Mouse (Mus musculus) intestine, postnatal 0 days (tissue): Measurements from ENCODE around the gene Tox4. TPM values are rescaled to one million over a fixed set of nuclear protein-coding genes. Genes with fewer than 3 reads are reported as not detected.

Source experiments
- ATAC-seq: fragments of 200-750 bp; cut with Nextera tagmentation; 2 replicates; pipeline ENCODE4 v1.8.0; 2017; ENCODE audit warnings: mild to moderate bottlenecking, moderate TSS enrichment, moderate library complexity
- H3K27ac ChIP-seq: fragments of 300-500 bp; sonication (generic); 2 replicates; pipeline ENCODE4 v1.5.1; 2014; ENCODE audit warnings: mild to moderate bottlenecking, low read depth, low read length, moderate library complexity
- H3K27me3 ChIP-seq: fragments of 300-500 bp; sonication (generic); replicated peaks from 2 replicates; pipeline ENCODE4 v1.6.1; 2014; ENCODE audit warnings: low read length, mixed read lengths; ENCODE audit not compliant: control insufficient read depth, insufficient read depth
- H3K36me3 ChIP-seq: fragments of 300-500 bp; sonication (generic); 2 replicates; pipeline ENCODE4 v1.6.1; 2014; ENCODE audit warnings: mild to moderate bottlenecking, moderate library complexity; ENCODE audit not compliant: control insufficient read depth, insufficient read depth
- H3K4me1 ChIP-seq: fragments of 300-500 bp; sonication (generic); replicated peaks from 2 replicates; pipeline ENCODE4 v1.6.1; 2014; ENCODE audit warnings: antibody characterized with exemption, low read length, mixed read lengths; ENCODE audit not compliant: control insufficient read depth, insufficient read depth
- H3K4me2 ChIP-seq: fragments of 300-500 bp; sonication (generic); replicated peaks from 2 replicates; pipeline ENCODE4 v1.6.1; 2014; ENCODE audit warnings: low read depth, mild to moderate bottlenecking, moderate library complexity
- H3K4me3 ChIP-seq: fragments of 300-500 bp; sonication (generic); 2 replicates; pipeline ENCODE4 v1.5.1; 2014; ENCODE audit warnings: low read depth, low read length
- H3K9ac ChIP-seq: fragments of 300-500 bp; sonication (generic); 2 replicates; pipeline ENCODE4 v1.6.1; 2014; ENCODE audit warnings: mild to moderate bottlenecking, low read depth, low read length
- H3K9me3 ChIP-seq: fragments of 300-500 bp; sonication (generic); 2 replicates; pipeline ENCODE4 v1.6.1; 2016; ENCODE audit warnings: mixed run types; ENCODE audit not compliant: control insufficient read depth
- CTCF ChIP-seq: sonication (generic); IDR thresholded peaks from 2 replicates; pipeline ENCODE4 v1.5.1; 2016; ENCODE audit warnings: low read depth, mild to moderate bottlenecking, control low read depth, antibody characterized with exemption, moderate library complexity
- WGBS: fragments of 180-500 bp; shearing (Covaris S2); extraction: QIAGEN DNeasy Blood & Tissue Kit; methylation state at CpG from one replicate; pipeline ENCODE4 v1.1.7; 2014; 5-methylcytosine and 5-hydroxymethylcytosine counted together
- polyA plus RNA-seq: library from polyadenylated mRNA; unstranded; fragments of >200 nt; fragmentation: Nextera tagmentation; extraction: Ambion mirVana; gene quantifications from 2 replicates; pipeline ENCODE4 v1.2.1, GENCODE M21; 2015

The Tox4 gene
- polyA plus RNA-seq, 1 experiment from 2014 or later: 20.8 TPM

DNA sequence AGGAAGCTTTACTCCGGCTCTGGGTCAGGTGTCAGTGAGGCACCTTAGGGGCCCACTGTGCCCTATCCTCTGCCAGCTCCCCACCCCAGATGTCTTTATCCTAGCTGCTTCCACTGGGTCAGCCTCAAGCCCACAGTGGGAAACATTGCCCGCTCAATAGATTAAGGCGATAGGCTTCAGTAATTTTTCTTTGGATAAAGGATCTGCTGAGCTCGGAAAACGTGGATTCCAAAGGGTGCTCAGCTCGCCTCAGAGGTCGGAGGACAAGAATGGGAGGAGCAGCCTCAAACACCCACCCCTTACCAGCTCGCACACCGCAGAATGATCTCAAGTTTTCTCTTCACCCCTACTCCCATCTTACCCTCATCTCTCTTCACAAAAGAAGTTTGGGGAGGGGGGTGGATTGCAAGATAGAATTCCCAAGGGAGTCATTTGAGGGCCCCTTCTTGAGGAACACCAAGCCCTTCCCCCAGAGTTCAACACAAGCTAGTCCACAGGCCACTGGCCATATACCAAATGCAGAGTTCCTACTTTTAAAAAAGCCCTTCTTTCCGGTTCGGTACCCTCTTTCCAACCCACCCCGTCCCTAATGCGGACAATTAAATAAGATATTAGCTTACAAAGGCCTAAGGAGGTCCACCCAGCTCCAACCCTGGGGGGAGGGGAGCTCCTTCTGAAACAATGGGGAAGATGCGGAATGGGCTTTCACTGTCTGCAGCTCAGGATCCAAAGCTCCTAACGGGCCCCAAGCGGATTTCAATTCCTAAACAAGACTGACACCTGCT, 37.7 kb downstream of the Tox4 start:
- ATAC-seq: peak; percentile 58
- H3K9me3 ChIP-seq: no peaks in the 10 kb centered on the region
- TF ChIP-seq CTCF: no peak
- H3K4me2 ChIP-seq: peak overlapping the region; percentile 95
- H3K27me3 ChIP-seq: no peaks in the 10 kb centered on the region
- H3K36me3 ChIP-seq: peaks cover 9% of the 10 kb centered on the region
- H3K4me1 ChIP-seq: no peaks in the 10 kb centered on the region
- H3K4me3 ChIP-seq: peak overlapping the region; percentile 77
- 18% methylated on average over 16 of the region's 16 CpGs for WGBS
- peak overlapping the region; percentile 46; the same call in 1 of the 2 replicates for H3K27ac ChIP-seq
- peak overlapping the region; percentile 62 for H3K9ac ChIP-seq

DNA sequence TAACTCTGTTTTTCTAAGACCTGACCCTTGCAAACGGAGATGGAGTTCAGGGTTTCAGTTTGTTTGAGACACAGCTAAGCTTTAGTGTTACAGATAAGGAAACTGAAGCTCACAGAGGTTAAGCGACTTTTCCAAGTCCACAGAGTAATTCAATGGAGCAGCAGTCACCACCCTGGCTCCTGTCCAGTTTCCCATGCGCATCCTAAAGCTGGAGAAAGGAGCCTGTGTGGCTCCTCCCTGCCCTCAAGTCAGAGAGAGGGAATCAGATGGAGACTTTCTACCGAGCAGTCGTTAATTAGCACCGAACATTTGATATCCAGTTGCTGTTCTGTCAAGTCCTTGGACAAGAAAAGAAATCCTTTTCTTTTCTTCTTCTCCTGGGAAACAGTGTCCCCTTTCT, 40.4 kb downstream of the Tox4 start:
- ATAC-seq: no peak
- Histone ChIP-seq H3K36me3 (no peaks in the 10 kb centered on the region), H3K4me2 (no peak overlapping the region), H3K4me1 (no peaks in the 10 kb centered on the region), H3K9ac (no peak overlapping the region), H3K9me3 (no peaks in the 10 kb centered on the region), H3K27me3 (no peaks in the 10 kb centered on the region), H3K4me3 (no peak overlapping the region), H3K27ac (no peak overlapping the region)
- no peak for TF ChIP-seq CTCF
- 55% methylated on average over 6 of the region's 6 CpGs for WGBS

DNA sequence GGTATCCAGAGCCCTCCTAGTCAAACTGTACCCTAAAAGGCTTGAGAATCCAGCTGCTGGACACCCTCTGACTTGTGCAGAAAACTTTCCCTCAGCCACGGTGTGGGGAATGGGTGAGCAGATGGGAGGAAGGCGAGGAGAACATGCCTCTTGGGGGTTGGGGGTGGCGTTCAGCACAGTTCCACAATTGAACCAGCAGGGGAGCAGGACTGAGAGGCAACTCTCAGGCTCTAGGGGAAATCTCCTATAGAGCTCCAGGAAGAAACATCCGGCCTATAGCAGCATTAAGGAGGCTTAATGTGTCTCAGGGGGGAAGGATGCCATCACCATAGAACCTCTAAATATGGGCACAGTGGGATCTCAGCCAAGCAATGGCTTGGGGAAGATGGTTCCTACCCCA, 46.9 kb downstream of the Tox4 start:
- peak; percentile 54 for TF ChIP-seq CTCF
- ATAC-seq: 0 out of 2 replicates have a peak, but pooled peaks have one; percentile 33
- no peaks in the 10 kb centered on the region for H3K4me1 ChIP-seq
- H3K27me3 ChIP-seq: peaks cover 44% of the 10 kb centered on the region; the same call in 1 of the 2 replicates
- no peaks in the 10 kb centered on the region for H3K36me3 ChIP-seq
- no peak overlapping the region for H3K4me2 ChIP-seq
- H3K27ac ChIP-seq: no peak overlapping the region
- H3K9me3 ChIP-seq: no peaks in the 10 kb centered on the region
- WGBS: 18% methylated on average over 4 of the region's 4 CpGs
- H3K9ac ChIP-seq: no peak overlapping the region
- H3K4me3 ChIP-seq: no peak overlapping the region

DNA sequence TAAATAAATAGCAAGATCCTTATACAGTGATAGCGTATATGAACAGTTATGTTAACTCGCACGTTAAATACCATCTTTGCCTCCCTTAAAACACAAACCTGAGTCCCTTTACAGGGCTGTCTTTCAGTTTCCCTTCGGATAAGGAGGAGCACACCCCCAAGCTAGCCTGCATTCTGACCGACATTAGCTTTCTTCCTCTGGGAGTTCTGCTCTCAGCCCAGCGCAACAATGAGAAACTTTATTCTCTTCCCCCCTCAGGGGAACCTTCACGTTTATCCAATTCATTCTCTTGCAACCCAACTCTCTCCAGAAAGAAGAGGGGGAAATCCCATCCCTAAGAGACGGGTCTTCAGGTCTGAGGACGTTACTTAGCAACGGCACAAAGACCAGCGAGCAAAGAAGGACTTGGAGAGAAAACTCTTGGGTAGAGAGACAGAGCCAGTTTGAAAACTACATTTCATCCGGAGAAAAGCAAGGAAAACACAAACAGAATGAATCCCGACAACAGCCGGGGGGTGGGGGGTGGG, 48.5 kb downstream of the Tox4 start:
- ATAC-seq: no peak
- no peaks in the 10 kb centered on the region for H3K9me3 ChIP-seq
- 6% methylated on average over 14 of the region's 14 CpGs for WGBS
- H3K4me2 ChIP-seq: peak overlapping the region; percentile 57
- H3K4me1 ChIP-seq: no peaks in the 10 kb centered on the region
- H3K4me3 ChIP-seq: peak overlapping the region; percentile 33
- TF ChIP-seq CTCF: no peak
- H3K27me3 ChIP-seq: peaks cover 44% of the 10 kb centered on the region; the same call in 1 of the 2 replicates
- H3K9ac ChIP-seq: no peak overlapping the region
- H3K27ac ChIP-seq: no peak overlapping the region
- H3K36me3 ChIP-seq: no peaks in the 10 kb centered on the region

DNA sequence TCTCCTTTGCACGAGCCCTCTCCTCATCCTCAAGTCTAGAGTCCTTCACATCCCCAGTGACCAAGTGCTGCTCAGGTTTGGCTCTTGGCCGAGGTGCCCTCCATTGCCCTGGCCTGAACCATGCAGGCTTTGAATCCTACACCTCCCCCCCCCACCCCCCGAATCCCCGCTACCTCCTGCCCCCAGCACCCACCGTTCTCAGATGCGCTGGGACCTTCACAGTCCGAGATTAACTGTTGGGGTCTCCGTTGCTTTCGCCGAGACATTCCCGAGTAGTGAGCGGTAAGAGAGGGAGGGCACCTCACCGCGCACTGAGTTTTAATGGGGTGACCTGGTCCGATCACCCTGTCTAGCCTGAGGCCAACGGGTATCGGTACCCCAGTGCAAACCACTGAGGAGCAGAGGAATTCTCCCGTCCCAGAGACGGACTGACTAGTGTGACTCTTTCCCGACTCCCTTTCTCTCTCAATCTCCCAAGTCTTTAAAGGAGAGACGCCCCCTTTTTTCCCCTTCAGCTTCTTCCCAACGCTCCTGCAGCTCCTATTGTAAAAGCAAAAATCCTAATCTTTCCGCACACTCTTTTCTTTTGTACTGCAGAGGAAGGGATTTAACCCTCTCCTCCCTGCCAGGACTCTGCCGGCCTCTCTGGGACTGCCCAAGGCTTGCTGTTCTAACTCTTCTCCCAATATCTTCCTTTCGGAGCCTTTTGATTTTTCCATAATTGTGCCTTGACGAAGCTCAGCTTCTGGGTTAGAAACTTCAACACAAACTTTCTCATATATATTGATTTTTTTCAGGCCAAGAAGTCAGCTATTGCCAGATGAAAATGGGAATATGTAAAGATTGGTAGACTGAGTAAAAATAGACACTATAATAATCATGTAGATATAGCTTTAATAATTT, 49.2 kb downstream of the Tox4 start, which contains the start of gene Sall2:
TSS of gene Sall2 (minus strand) at position 853 of the 903 bp plus-strand sequence.
- Histone ChIP-seq H3K27me3 (peaks cover 44% of the 10 kb centered on the region; the same call in 1 of the 2 replicates), H3K4me3 (peak within 1 kb of the TSS; percentile 33), H3K9ac (no peak within 1 kb of the TSS), H3K9me3 (no peaks in the 10 kb centered on the region), H3K36me3 (no peaks in the 10 kb centered on the region), H3K27ac (no peak within 1 kb of the TSS), H3K4me2 (peak within 1 kb of the TSS; percentile 57), H3K4me1 (no peaks in the 10 kb centered on the region)
- 2% methylated on average over 26 of the region's 26 CpGs for WGBS
- ATAC-seq: no peak
- no peak for TF ChIP-seq CTCF
